Mouse (Mus musculus): ENCODE measurements around the gene Faim2. TPM values are rescaled to one million over a fixed set of nuclear protein-coding genes. Genes with fewer than 3 reads are reported as not detected.

Faim2 gene
- polyA plus RNA-seq, 1 experiment = 0.22 TPM

- DNase-seq (ENCODE audit: low spot score) = no peak
These were observed 64.8 kb downstream of the Faim2 start for GRCm38 (mm10) chr15:99463194-99463593.

GRCm38 (mm10) chr15:99457606-99458401 lies 70.2 kb downstream of the Faim2 start, which contains the start of gene Nckap5l:
Gene Nckap5l (minus strand): TSS chr15:99457748.
- DNase-seq (ENCODE audit: low spot score) = peak; percentile 70

GRCm38 (mm10) chr15:99456963-99457605 lies 70.9 kb downstream of the Faim2 start:
- DNase-seq (ENCODE audit: low spot score) = peak; percentile 36

GRCm38 (mm10) chr15:99456338-99456962 lies 71.5 kb downstream of the Faim2 start:
- DNase-seq (ENCODE audit: low spot score) = no peak

- DNase-seq (ENCODE audit: low spot score) = no peak
These were observed 72.5 kb downstream of the Faim2 start for GRCm38 (mm10) chr15:99455415-99455814.

- no peak for DNase-seq (ENCODE audit: low spot score)
These were observed 73.2 kb downstream of the Faim2 start for GRCm38 (mm10) chr15:99454585-99455279.

- no peak for DNase-seq (ENCODE audit: low spot score)
These were observed 74.6 kb downstream of the Faim2 start for GRCm38 (mm10) chr15:99453153-99453900.

- no peak for DNase-seq (ENCODE audit: low spot score)
These were observed 78.1 kb downstream of the Faim2 start for GRCm38 (mm10) chr15:99449751-99450280.

GRCm38 (mm10) chr15:99449131-99449750 lies 78.7 kb downstream of the Faim2 start:
- no peak for DNase-seq (ENCODE audit: low spot score)

Other genes with a start within 250 kb of the Faim2 start
- gene Prpf40b, start 233.1 kb downstream of the Faim2 start, polyA plus RNA-seq (2012; rRNA removed) = 67.8 and 74.1 TPM in 2 replicates
- 0.04 and 0.07 TPM in 2 replicates for gene Fam186b, start 232.3 kb downstream of the Faim2 start, polyA plus RNA-seq (2012; rRNA removed)
- 8.9 and 9.9 TPM in 2 replicates for gene Fmnl3, start 157.7 kb downstream of the Faim2 start, polyA plus RNA-seq (2012; rRNA removed)
- gene Tmbim6, start 135.3 kb downstream of the Faim2 start, polyA plus RNA-seq (2012; rRNA removed) = 331 and 342 TPM in 2 replicates
- gene Nckap5l, start 70.4 kb downstream of the Faim2 start, polyA plus RNA-seq (2012; rRNA removed) = 3.3 and 5.0 TPM in 2 replicates
- 5.7 and 5.9 TPM in 2 replicates for gene Bcdin3d, start 53.4 kb downstream of the Faim2 start, polyA plus RNA-seq (2012; rRNA removed)
- not detected in 2 replicates for gene Aqp2, start 50.9 kb upstream of the Faim2 start, polyA plus RNA-seq (2012; rRNA removed)
- 0.86 and 1.3 TPM in 2 replicates for gene Aqp5, start 62.6 kb upstream of the Faim2 start, polyA plus RNA-seq (2012; rRNA removed)
- gene Aqp6, start 73.2 kb upstream of the Faim2 start, polyA plus RNA-seq (2012; rRNA removed) = 0.03 and 0.07 TPM in 2 replicates
- gene Racgap1, start 123.5 kb upstream of the Faim2 start, polyA plus RNA-seq (2012; rRNA removed) = 5.4 and 6.1 TPM in 2 replicates
- 0.19 and 0.22 TPM in 2 replicates for gene Asic1, start 142.2 kb upstream of the Faim2 start, polyA plus RNA-seq (2012; rRNA removed)
- gene Smarcd1, start 174.0 kb upstream of the Faim2 start, polyA plus RNA-seq (2012; rRNA removed) = 20.4 and 20.5 TPM in 2 replicates
- gene Gm17349, start 177.3 kb upstream of the Faim2 start, polyA plus RNA-seq (2012; rRNA removed) = 0.52 TPM in 1 of 2 replicates, not detected in the other
- gene Gpd1, start 189.3 kb upstream of the Faim2 start, polyA plus RNA-seq (2012; rRNA removed) = 11.7 and 14.9 TPM in 2 replicates
- 119 and 162 TPM in 2 replicates for gene Cox14, start 197.5 kb upstream of the Faim2 start, polyA plus RNA-seq (2012; rRNA removed)
- 35.4 and 43.3 TPM in 2 replicates for gene Cers5, start 244.7 kb upstream of the Faim2 start, polyA plus RNA-seq (2012; rRNA removed)

Data from urinary bladder, adult 2 months (tissue).